Comparison of ENCODE assay signal across 8 mouse cellular contexts in the genomic region with DNA sequence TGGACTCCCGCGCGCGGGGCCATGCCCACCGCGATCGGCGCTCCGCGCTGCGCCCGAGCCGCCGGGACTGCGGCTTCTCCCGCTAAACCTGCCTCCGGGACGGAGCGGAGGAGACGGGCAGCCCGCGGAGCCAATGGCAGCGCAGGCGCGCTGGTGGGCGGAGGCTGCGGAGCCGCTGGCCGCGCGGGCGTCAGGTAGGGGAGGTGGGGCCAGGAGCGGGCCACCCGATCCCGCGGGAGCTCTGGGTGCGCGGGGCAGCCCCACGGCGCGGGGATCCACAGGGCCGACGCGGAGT. TPM values are rescaled to one million over a fixed set of nuclear protein-coding genes. Genes with fewer than 3 reads are reported as not detected.
DNase-seq lines count a peak whose midpoint lies in the region; ATAC-seq and TF ChIP-seq lines count a peak whose summit lies in the region.

A gene (minus strand): TSS at position 106 of the 295 bp plus-strand sequence.

- peak; percentile 96 for DNase-seq in adrenal gland, postnatal 25 days
- DNase-seq in embryo, embryonic 11.5 days (ENCODE audit: low read depth, low spot score) = peak; percentile 71
- DNase-seq in gastrocnemius, postnatal 4 days (ENCODE audit: low spot score in 2 of 2) = peak; percentile 80 to 91
- DNase-seq in left cerebral cortex, postnatal 25 days (ENCODE audit: low spot score in 2 of 2) = peak; percentile 89 to 92
- peak; percentile 88 for DNase-seq in midbrain, embryonic 10.5 days (ENCODE audit: low spot score)
- no peak for DNase-seq in MN1 (ENCODE audit: low spot score)

- no peaks in the 10 kb centered on the region for H3K9me3 ChIP-seq in intestine, embryonic 15.5 days
- H3K9me3 ChIP-seq in midbrain, embryonic 10.5 days (replicated peaks) = no peaks in the 10 kb centered on the region

- H3K9ac ChIP-seq in intestine, embryonic 15.5 days = peak within 1 kb of the TSS; percentile 54

- H3K4me3 ChIP-seq in intestine, embryonic 15.5 days (replicated peaks) = peak within 1 kb of the TSS; percentile 68
- peak within 1 kb of the TSS; percentile 79 for H3K4me3 ChIP-seq in midbrain, embryonic 10.5 days
- peak within 1 kb of the TSS; percentile 83 for H3K4me3 ChIP-seq in small intestine, adult 2 months (ENCODE audit: low read depth, low read length)

- H3K36me3 ChIP-seq in intestine, embryonic 15.5 days = no peaks in the 10 kb centered on the region
- no peaks in the 10 kb centered on the region for H3K36me3 ChIP-seq in midbrain, embryonic 10.5 days
- H3K36me3 ChIP-seq in small intestine, adult 2 months (ENCODE audit: control insufficient read depth, insufficient read depth, low read length) = no peaks in the 10 kb centered on the region

- H3K4me2 ChIP-seq in intestine, embryonic 15.5 days (replicated peaks) = peak within 1 kb of the TSS; percentile 91

- H3K4me1 ChIP-seq in intestine, embryonic 15.5 days (replicated peaks) = peaks cover 5% of the 10 kb centered on the region
- H3K4me1 ChIP-seq in midbrain, embryonic 10.5 days = peaks cover 47% of the 10 kb centered on the region
- peaks cover 8% of the 10 kb centered on the region; the same call in 1 of the 2 replicates for H3K4me1 ChIP-seq in small intestine, adult 2 months (ENCODE audit: control insufficient read depth, insufficient read depth, insufficient read length, low read length)

- peak; percentile 98 for ATAC-seq in intestine, embryonic 15.5 days

- intact Hi-C loops in left cerebral cortex, postnatal 25 days (cut with DNase I) = loop anchor here (2.0 kb wide), 2 partner anchors 126 to 162 kb away; no protein-coding TSS in a partner anchor

- no peak for TF ChIP-seq POLR2A in small intestine, adult 2 months (IDR thresholded peaks at IDR 0.05; ENCODE audit: low read depth, low read length)

- no peak for TF ChIP-seq CTCF in small intestine, adult 2 months (IDR thresholded peaks at IDR 0.05; ENCODE audit: extremely low read depth, insufficient read length, insufficient replicate concordance, low read depth, low read length)

- no peak within 1 kb of the TSS for H3K27ac ChIP-seq in intestine, embryonic 15.5 days
- H3K27ac ChIP-seq in midbrain, embryonic 10.5 days (replicated peaks) = peak within 1 kb of the TSS; percentile 78
- H3K27ac ChIP-seq in small intestine, adult 2 months (ENCODE audit: insufficient read depth, low read depth, low read length) = no peak within 1 kb of the TSS

- H3K27me3 ChIP-seq in intestine, embryonic 15.5 days (replicated peaks) = peaks cover 20% of the 10 kb centered on the region
- H3K27me3 ChIP-seq in midbrain, embryonic 10.5 days (ENCODE audit: low read depth, poor library complexity, severe bottlenecking) = peaks cover 66% of the 10 kb centered on the region
- H3K27me3 ChIP-seq in small intestine, adult 2 months (ENCODE audit: control insufficient read depth, insufficient read depth, low read length) = peaks cover 19% of the 10 kb centered on the region

- under 1% methylated on average over 44 of the region's 44 CpGs for WGBS in intestine, embryonic 15.5 days
- under 1% methylated on average over 44 of the region's 44 CpGs for WGBS in midbrain, embryonic 10.5 days
- under 1% methylated on average over 44 of the region's 44 CpGs for WGBS in small intestine, adult 2 months

RNA-seq across cellular contexts. Expression of the gene that starts here (rescaled TPM):
- 72.6 and 83.7 TPM in 2 replicates for total RNA-seq in adrenal gland, postnatal 25 days (2021)
- 10 to 100 TPM; 45.1 to 46.7 TPM for total RNA-seq in gastrocnemius, postnatal 4 days (2021)
- 19.4 and 20.3 TPM in 2 replicates for polyA plus RNA-seq in intestine, embryonic 15.5 days (2015; fragmentation: Nextera tagmentation; extraction: Ambion mirVana)
- total RNA-seq in left cerebral cortex, postnatal 25 days (2021) = 10 to 100 TPM; 41.2 to 46.7 TPM
- polyA plus RNA-seq in midbrain, embryonic 10.5 days (2016; fragmentation: Nextera tagmentation; extraction: Ambion mirVana) = 19.0 and 22.5 TPM in 2 replicates
- polyA plus RNA-seq in small intestine, adult 2 months (2012; rRNA removed) = 2.3 and 5.3 TPM in 2 replicates
